Mouse (Mus musculus) T-helper 2 cell (primary cell): Measurements from ENCODE around the gene Odf3b.

Experiments used
- in situ Hi-C: fragments of 300-600 bp; cut with MboI, MseI; formaldehyde crosslinking; loops from one replicate; pipeline ENCODE4 v1.15.1; 2025; ENCODE audit warnings: high pct_unique_total_duplicates

Odf3b gene

GRCm38 (mm10) chr15:89374801-89375534 lies 4.1 kb downstream of the Odf3b start:
- in situ Hi-C loops = loop anchor here (5.0 to 25.0 kb wide), 2 partner anchors 553 to 638 kb away; partner anchors contain the start of gene Brd1

GRCm38 (mm10) chr15:89374340-89374739 lies 4.7 kb downstream of the Odf3b start:
- in situ Hi-C loops = loop anchor here (5.0 to 25.0 kb wide), 2 partner anchors 552 to 637 kb away; partner anchors contain the start of gene Brd1

GRCm38 (mm10) chr15:89373762-89374248 lies 5.3 kb downstream of the Odf3b start, which contains the start of gene Sco2:
Sco2 (minus strand) TSS chr15:89373846.
- in situ Hi-C loops = loop anchor here (5.0 to 25.0 kb wide), 2 partner anchors 552 to 637 kb away; partner anchors contain the start of gene Brd1

- in situ Hi-C loops = loop anchor here (5.0 to 25.0 kb wide), 2 partner anchors 551 to 636 kb away; partner anchors contain the start of gene Brd1
Observed at GRCm38 (mm10) chr15:89373027-89373761, 5.9 kb downstream of the Odf3b start.

- in situ Hi-C loops = loop anchor here (5.0 to 25.0 kb wide), 2 partner anchors 550 to 635 kb away; partner anchors contain the start of gene Brd1
Observed at GRCm38 (mm10) chr15:89372536-89372935, 6.5 kb downstream of the Odf3b start.

GRCm38 (mm10) chr15:89372068-89372467 lies 7.0 kb downstream of the Odf3b start:
- in situ Hi-C loops = loop anchor here (5.0 to 25.0 kb wide), 2 partner anchors 550 to 635 kb away; partner anchors contain the start of gene Brd1

- in situ Hi-C loops = loop anchor here (10.0 to 25.0 kb wide), 2 partner anchors 628 to 860 kb away; partner anchors contain the start of genes Alg10b and Brd1
Observed at GRCm38 (mm10) chr15:89365141-89365551, 13.9 kb downstream of the Odf3b start.

- in situ Hi-C loops = loop anchor here (10.0 to 25.0 kb wide), 2 partner anchors 626 to 862 kb away; partner anchors contain the start of genes Alg10b and Brd1
Observed at GRCm38 (mm10) chr15:89363051-89363450, 16.0 kb downstream of the Odf3b start.

- in situ Hi-C loops = loop anchor here (10.0 to 25.0 kb wide), 2 partner anchors 494 to 621 kb away; partner anchors contain the start of genes Brd1 and Pim3
Observed at GRCm38 (mm10) chr15:89358784-89359183, 20.3 kb downstream of the Odf3b start.

GRCm38 (mm10) chr15:89356372-89356771 lies 22.7 kb downstream of the Odf3b start:
- in situ Hi-C loops = loop anchor here (10.0 to 25.0 kb wide), 2 partner anchors 492 to 619 kb away; partner anchors contain the start of genes Brd1 and Pim3

- in situ Hi-C loops = loop anchor here (10.0 to 25.0 kb wide), 2 partner anchors 491 to 618 kb away; partner anchors contain the start of genes Brd1 and Pim3
Observed at GRCm38 (mm10) chr15:89355241-89356187, 23.6 kb downstream of the Odf3b start, which contains the start of the genes Lmf2 and Ncaph2. Lmf2 (minus strand) TSS chr15:89355659. Ncaph2 (plus strand) TSS chr15:89355719.

- in situ Hi-C loops = loop anchor here (10.0 to 25.0 kb wide), 2 partner anchors 490 to 617 kb away; partner anchors contain the start of genes Brd1 and Pim3
Observed at GRCm38 (mm10) chr15:89354455-89354854, 24.6 kb downstream of the Odf3b start.

- in situ Hi-C loops = loop anchor here (10.0 to 25.0 kb wide), 2 partner anchors 489 to 617 kb away; partner anchors contain the start of genes Brd1 and Pim3
Observed at GRCm38 (mm10) chr15:89353837-89354236, 25.2 kb downstream of the Odf3b start.

- in situ Hi-C loops = loop anchor here (10.0 to 25.0 kb wide), 2 partner anchors 488 to 615 kb away; partner anchors contain the start of genes Brd1 and Pim3
Observed at GRCm38 (mm10) chr15:89352795-89353194, 26.3 kb downstream of the Odf3b start.

GRCm38 (mm10) chr15:89352054-89352453 lies 27.0 kb downstream of the Odf3b start:
- in situ Hi-C loops = loop anchor here (10.0 to 25.0 kb wide), 2 partner anchors 487 to 615 kb away; partner anchors contain the start of genes Brd1 and Pim3

- in situ Hi-C loops = loop anchor here (10.0 to 25.0 kb wide), 2 partner anchors 487 to 614 kb away; partner anchors contain the start of genes Brd1 and Pim3
Observed at GRCm38 (mm10) chr15:89351302-89351701, 27.8 kb downstream of the Odf3b start.

GRCm38 (mm10) chr15:89350447-89350846 lies 28.6 kb downstream of the Odf3b start:
- in situ Hi-C loops = loop anchor here (10.0 to 25.0 kb wide), 2 partner anchors 486 to 613 kb away; partner anchors contain the start of genes Brd1 and Pim3

GRCm38 (mm10) chr15:89343325-89343724 lies 35.8 kb downstream of the Odf3b start:
- in situ Hi-C loops = loop anchor here (5.0 kb wide), 1 partner anchor 39 kb away; the partner anchor contains the start of gene Klhdc7b

- in situ Hi-C loops = loop anchor here (5.0 kb wide), 1 partner anchor 41 kb away; the partner anchor contains the start of gene Klhdc7b
Observed at GRCm38 (mm10) chr15:89341678-89342077, 37.4 kb downstream of the Odf3b start.
